Mouse (Mus musculus) neural tube, postnatal 0 days (tissue): ENCODE data around the gene Man2a1. TPM values are rescaled to one million over a fixed set of nuclear protein-coding genes. Genes with fewer than 3 reads are reported as not detected.

Experiments used
- polyA plus RNA-seq: library from polyadenylated mRNA; unstranded; fragments of >200 nt; fragmentation: Nextera tagmentation; extraction: Ambion mirVana; gene quantifications from 2 replicates; pipeline ENCODE4 v1.2.1, GENCODE M21; 2015

Gene Man2a1
- 3.7 and 4.2 TPM in 2 replicates for polyA plus RNA-seq

DNA sequence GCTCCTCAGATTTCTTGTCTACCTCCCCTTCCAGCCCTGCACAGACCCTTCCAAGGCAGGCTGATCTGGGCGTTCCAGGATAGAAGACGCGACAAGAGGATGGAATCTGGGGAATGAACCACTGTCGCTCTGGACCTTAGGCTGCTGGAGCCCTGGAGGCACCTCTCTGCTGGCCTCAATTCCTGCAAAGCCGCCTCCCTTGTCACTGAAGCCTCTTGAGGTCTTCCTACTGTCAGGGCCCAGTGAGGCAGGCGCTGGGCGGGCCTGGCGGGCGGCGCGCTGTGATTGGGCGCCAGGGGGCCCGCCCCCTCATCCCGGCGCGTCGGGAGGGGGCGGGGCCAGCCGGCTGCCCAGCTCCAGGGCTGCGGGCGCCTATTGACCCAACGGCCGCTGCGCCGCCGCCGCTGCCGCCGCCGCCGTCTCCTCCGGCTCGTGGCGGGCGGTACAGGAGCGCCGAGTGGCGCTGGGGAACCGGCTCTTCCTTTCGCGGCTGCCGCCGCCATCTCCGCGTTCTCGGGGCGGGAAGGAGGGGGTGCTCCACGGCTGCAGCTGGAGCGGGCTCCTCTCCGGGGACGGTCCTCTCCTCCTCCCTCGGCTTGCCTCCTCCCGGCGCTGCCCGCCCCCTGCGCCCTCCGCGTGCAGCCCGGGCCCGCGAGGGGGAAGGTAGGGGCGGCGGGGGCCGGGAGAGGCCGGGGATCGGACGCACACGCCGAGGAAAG, at the start of gene Man2a1:
Man2a1 (plus strand) TSS at position 365 of the 719 bp plus-strand sequence.

Other genes starting within 250 kb of the Man2a1 start
- not detected in 2 replicates for gene 4930583I09Rik, start 235.3 kb downstream of the Man2a1 start, polyA plus RNA-seq